Mouse (Mus musculus): ENCODE results near the gene Ntn3.

DNA sequence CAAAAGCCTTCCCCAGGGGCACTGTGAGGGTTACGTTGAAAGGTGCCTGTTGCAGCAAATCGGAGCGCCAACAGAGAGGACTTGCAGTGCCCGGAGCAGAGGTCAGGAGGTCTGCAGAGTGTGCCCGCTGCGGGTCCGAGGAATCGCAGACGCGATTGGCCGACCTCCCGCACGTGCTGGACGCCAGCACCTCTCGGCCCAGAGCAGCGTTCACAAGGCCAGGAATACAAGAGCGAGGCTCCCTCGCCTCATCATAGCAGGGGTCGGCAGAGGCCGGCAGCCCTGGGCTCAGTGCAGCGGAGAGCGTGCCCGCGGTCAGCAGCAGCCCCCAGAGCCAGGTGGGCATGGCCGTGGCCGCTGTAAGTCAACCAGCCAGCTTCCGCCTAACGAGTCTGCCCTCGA, 689 bp downstream of the Ntn3 start:
- TF ChIP-seq CTCF (IDR thresholded peaks at IDR 0.05; ENCODE audit: low read depth) (no peak), EP300 (optimal IDR thresholded peaks at IDR 0.05) (no peak)
